Mouse (Mus musculus): ENCODE measurements at regions not wholly inside any gene's neighbourhood (a gene's known extent, or its start where the extent isn't known, plus 50 kb on each side); places are given as distances from the start of the nearest gene placed in this dataset.

GRCm38 (mm10) chr15:38608207-38608870 lies 1183.0 kb downstream of the 4930447A16Rik start:
- DNase-seq (ENCODE audit: low spot score in 2 of 2): no peak

GRCm38 (mm10) chr15:38609522-38609921 lies 1184.2 kb downstream of the 4930447A16Rik start:
- no peak for DNase-seq (ENCODE audit: low spot score in 2 of 2)
